Mouse (Mus musculus) liver, embryonic 14.5 days (tissue): ENCODE results near the gene Mettl15.

Source experiments
- CTCF ChIP-seq: IDR thresholded peaks from 2 replicates; pipeline ENCODE4 v1.5.1; 2016; ENCODE audit warnings: antibody characterized with exemption, low read depth, control low read depth
- EP300 ChIP-seq: IDR thresholded peaks from 2 replicates; pipeline ENCODE4 v1.6.1; 2016; ENCODE audit warnings: antibody characterized with exemption, low read depth

DNA sequence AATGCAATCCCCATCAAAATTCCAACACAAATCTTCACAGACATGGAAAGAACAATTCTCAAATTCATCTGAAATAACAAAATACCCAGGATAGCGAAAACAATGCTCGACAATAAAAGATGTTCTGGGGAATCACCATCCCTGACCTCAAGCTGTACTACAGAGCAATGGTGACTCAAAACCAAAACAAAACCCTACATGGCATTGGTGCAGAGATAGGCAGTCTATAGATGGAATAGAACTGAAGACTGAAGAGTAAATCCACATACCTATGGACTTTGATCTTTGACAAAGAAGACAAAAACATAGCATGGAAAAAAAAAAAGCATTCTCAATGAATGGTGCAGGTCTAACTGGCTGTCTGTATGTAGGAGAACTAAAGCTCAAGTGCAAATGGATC is 59.1 kb downstream of the Mettl15 start:
- TF ChIP-seq CTCF (no peak), EP300 (no peak)
